Mouse (Mus musculus) heart, adult 2 months (tissue): Measurements from ENCODE around the gene Slc30a2. TPM values are rescaled to one million over a fixed set of nuclear protein-coding genes. Genes with fewer than 3 reads are reported as not detected.
"Not testable (repeated sequence)": the region's sequence is repeated elsewhere in the genome, so short reads cannot be mapped to it uniquely, and the experiment has no call there.

ENCODE experiments used
- DNase-seq, 2 experiments: peaks; one replicate each; pipeline ENCODE4 v3.0.0; 2021
- H3K27ac ChIP-seq: fragments of 200-600 bp; 2 replicates; pipeline ENCODE4 v1.8.1; 2022
- H3K27me3 ChIP-seq: fragments of 200-500 bp; 2 replicates; pipeline ENCODE4 v1.6.1; 2012; ENCODE audit warnings: mild to moderate bottlenecking, low read length, inconsistent platforms, mixed read lengths; ENCODE audit not compliant: control insufficient read depth, insufficient read depth
- H3K36me3 ChIP-seq: fragments of 200-500 bp; 2 replicates; pipeline ENCODE4 v1.6.1; 2012; ENCODE audit warnings: low read length, inconsistent platforms; ENCODE audit not compliant: control insufficient read depth, insufficient read depth
- H3K4me1 ChIP-seq: fragments of 200-500 bp; 2 replicates; pipeline ENCODE4 v1.6.1; 2011; ENCODE audit warnings: low read length; ENCODE audit not compliant: control insufficient read depth, insufficient read depth
- H3K4me3 ChIP-seq: fragments of 200-600 bp; 2 replicates; pipeline ENCODE4 v1.8.1; 2022
- H3K79me2 ChIP-seq: fragments of 200-500 bp; replicated peaks from 2 replicates; pipeline ENCODE4 v1.6.1; 2012; ENCODE audit warnings: mild to moderate bottlenecking, inconsistent platforms, low read length, moderate library complexity, mixed read lengths; ENCODE audit not compliant: control insufficient read depth, insufficient read depth
- H3K9ac ChIP-seq: fragments of 200-500 bp; 2 replicates; pipeline ENCODE4 v1.6.1; 2012; ENCODE audit warnings: low read depth, mild to moderate bottlenecking, control low read depth, inconsistent platforms, low read length, mixed read lengths
- CTCF ChIP-seq: fragments of 200-600 bp; IDR thresholded peaks from 2 replicates; pipeline ENCODE4 v1.8.1; 2022; ENCODE audit warnings: antibody characterized with exemption, mild to moderate bottlenecking, moderate library complexity
- EP300 ChIP-seq: fragments of 200-500 bp; IDR thresholded peaks from 2 replicates; pipeline ENCODE4 v1.6.1; 2011; ENCODE audit warnings: low read depth, low read length, control low read depth; ENCODE audit not compliant: insufficient read depth
- POLR2A ChIP-seq: fragments of 200-500 bp; IDR thresholded peaks from 2 replicates; pipeline ENCODE4 v1.6.1; 2011; ENCODE audit warnings: mild to moderate bottlenecking, low read depth, low read length, control low read depth; ENCODE audit not compliant: insufficient read depth
- WGBS: fragments of 180-500 bp; shearing (Covaris S2); methylation state at CpG from one replicate; pipeline ENCODE4 v1.1.7; 2018; 5-methylcytosine and 5-hydroxymethylcytosine counted together
- intact Hi-C: fragments of 180-260 bp; cut with DNase I; formaldehyde crosslinking; loops from one replicate; pipeline ENCODE4 v1.15.1; 2025
- long read RNA-seq: library from polyadenylated mRNA; stranded (forward); transcript quantifications from one replicate; pipeline ENCODE4 v2.0.0, GENCODE M21; 2021
- polyA plus RNA-seq: library from polyadenylated mRNA; depleted of rRNA; stranded (reverse); fragments of >200 nt; gene quantifications from 2 replicates; pipeline ENCODE4 v1.2.3, GENCODE M21; 2012; rRNA removed
- total RNA-seq, 2 experiments: library from RNA; stranded (reverse); gene quantifications; 2 replicates each; pipeline ENCODE4 v1.2.3; 2021

Slc30a2 gene
- total RNA-seq: under 1 TPM; 0.45 to 0.65 TPM
- 0.12 and 0.35 TPM in 2 replicates for polyA plus RNA-seq
- long read RNA-seq: 0 reads

- Histone ChIP-seq H3K4me1 (no peaks in the 10 kb centered on the region), H3K4me3 (no peak within 1 kb of the TSS; the same call in 1 of the 2 replicates), H3K27me3 (peaks cover 12% of the 10 kb centered on the region), H3K9ac (no peak within 1 kb of the TSS), H3K36me3 (no peaks in the 10 kb centered on the region), H3K79me2 (no peaks in the 10 kb centered on the region), H3K27ac (no peak within 1 kb of the TSS)
- 8% methylated on average over 61 of the region's 61 CpGs for WGBS
- TF ChIP-seq CTCF (no peak), EP300 (no peak)
- intact Hi-C loops: no loop called here
- no peak for DNase-seq
Measured at GRCm38 (mm10) chr4:134343071-134344031, at the start of gene Slc30a2. TSS of gene Slc30a2 (plus strand) at chr4:134343181.

GRCm38 (mm10) chr4:134293692-134294163 lies 49.3 kb upstream of the Slc30a2 start:
- no peaks in the 10 kb centered on the region for H3K27me3 ChIP-seq
- no peaks in the 10 kb centered on the region for H3K36me3 ChIP-seq
- intact Hi-C loops: loop anchor here (2.0 kb wide), 1 partner anchor 63 kb away; no protein-coding TSS in a partner anchor
- H3K4me3 ChIP-seq: no peak overlapping the region; the same call in 1 of the 2 replicates
- DNase-seq: peak; percentile 53 to 76
- TF ChIP-seq CTCF: 0 out of 2 replicates have a peak, but pooled peaks have one; percentile 3
- TF ChIP-seq POLR2A: no peak
- TF ChIP-seq EP300: peak; percentile 76; the same call in 1 of the 2 replicates
- peak overlapping the region; percentile 67 for H3K27ac ChIP-seq
- 28% methylated on average over 9 of the region's 9 CpGs for WGBS
- peaks cover 1% of the 10 kb centered on the region for H3K4me1 ChIP-seq
- H3K9ac ChIP-seq: no peak overlapping the region
- H3K79me2 ChIP-seq: no peaks in the 10 kb centered on the region

GRCm38 (mm10) chr4:134296096-134296495 lies 46.9 kb upstream of the Slc30a2 start:
- H3K27me3 ChIP-seq, H3K9ac ChIP-seq, intact Hi-C loops, H3K4me3 ChIP-seq, H3K79me2 ChIP-seq, H3K36me3 ChIP-seq, H3K4me1 ChIP-seq, H3K27ac ChIP-seq, DNase-seq: not testable (repeated sequence)
- WGBS: 88% methylated on average over 4 of the region's 4 CpGs

- Histone ChIP-seq H3K27ac (no peak overlapping the region), H3K4me1 (peaks cover 1% of the 10 kb centered on the region), H3K9ac (no peak overlapping the region), H3K36me3 (no peaks in the 10 kb centered on the region), H3K4me3 (no peak overlapping the region), H3K27me3 (no peaks in the 10 kb centered on the region), H3K79me2 (no peaks in the 10 kb centered on the region)
- TF ChIP-seq CTCF (0 out of 2 replicates have a peak, but pooled peaks have one; percentile 16), POLR2A (no peak), EP300 (no peak)
- DNase-seq: no peak
- WGBS: 92% methylated on average over 4 of the region's 4 CpGs
- intact Hi-C loops: no loop called here
Measured at GRCm38 (mm10) chr4:134296523-134296922, 46.5 kb upstream of the Slc30a2 start.

GRCm38 (mm10) chr4:134297369-134297768 lies 45.6 kb upstream of the Slc30a2 start:
- no peak overlapping the region for H3K27ac ChIP-seq
- no peaks in the 10 kb centered on the region for H3K4me1 ChIP-seq
- no peaks in the 10 kb centered on the region for H3K36me3 ChIP-seq
- no peak overlapping the region for H3K9ac ChIP-seq
- no peak for DNase-seq
- H3K27me3 ChIP-seq: no peaks in the 10 kb centered on the region
- intact Hi-C loops: no loop called here
- H3K79me2 ChIP-seq: no peaks in the 10 kb centered on the region
- WGBS: 93% methylated on average over 8 of the region's 8 CpGs
- no peak overlapping the region for H3K4me3 ChIP-seq
- TF ChIP-seq EP300 (no peak), POLR2A (no peak), CTCF (no peak)
